Mouse (Mus musculus) bone marrow macrophage, adult 2 months (primary cell): ENCODE data around the gene Msto1.

Experiments
- CTCF ChIP-seq: IDR thresholded peaks from 2 replicates; pipeline ENCODE4 v1.5.1; 2012; ENCODE audit warnings: low read depth, mild to moderate bottlenecking, low read length, moderate library complexity
- POLR2A ChIP-seq: IDR thresholded peaks from 2 replicates; pipeline ENCODE4 v1.6.1; 2012; ENCODE audit warnings: mild to moderate bottlenecking, low read depth, low read length, borderline replicate concordance

DNA sequence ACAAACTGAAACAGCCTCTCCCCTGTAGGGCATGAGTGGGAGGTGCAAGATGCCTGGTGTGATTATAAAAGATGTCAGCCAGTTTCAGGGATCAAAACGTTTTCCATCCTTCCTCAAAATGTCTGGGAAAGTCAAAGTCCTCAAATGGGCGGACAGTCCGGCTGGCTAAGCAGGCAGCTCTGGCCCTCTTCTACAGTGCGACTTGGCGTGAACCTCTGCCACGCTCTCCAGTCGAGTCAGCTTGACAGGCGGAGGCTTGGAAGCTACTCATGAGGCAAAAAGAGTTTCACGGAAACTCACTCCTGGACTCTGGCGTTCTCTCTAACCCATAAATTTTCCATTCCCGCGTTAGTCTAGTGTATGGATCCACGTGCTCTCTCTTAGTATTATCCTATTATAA lies 5.2 kb upstream of the Msto1 start:
- no peak for TF ChIP-seq POLR2A
- no peak for TF ChIP-seq CTCF
